Mouse (Mus musculus) naive thymus-derived CD4-positive, alpha-beta T cell, adult 2 months (primary cell): ENCODE measurements around the gene Gatd1.

Experiments
- DNase-seq: peaks from one replicate; pipeline ENCODE4 v3.0.0-alpha.2; 2011; ENCODE audit warnings: low read depth

Gene Gatd1

GRCm38 (mm10) chr7:141441460-141441859 lies 27.5 kb upstream of the Gatd1 start:
- no peak for DNase-seq

- DNase-seq = peak; percentile 74
These were observed 26.7 kb upstream of the Gatd1 start for GRCm38 (mm10) chr7:141440613-141441012.

- DNase-seq = no peak
These were observed 25.9 kb upstream of the Gatd1 start for GRCm38 (mm10) chr7:141439811-141440210.

- DNase-seq = no peak
These were observed 25.3 kb upstream of the Gatd1 start for GRCm38 (mm10) chr7:141439140-141439679.

- DNase-seq = no peak
These were observed 24.4 kb upstream of the Gatd1 start for GRCm38 (mm10) chr7:141438201-141438968.

- peak; percentile 87 for DNase-seq
These were observed 23.5 kb upstream of the Gatd1 start, which contains the start of gene Slc25a22 for GRCm38 (mm10) chr7:141437178-141438120. Gene Slc25a22 (minus strand): TSS chr7:141437892.

- DNase-seq = no peak
These were observed 22.6 kb upstream of the Gatd1 start for GRCm38 (mm10) chr7:141436523-141436892.

- no peak for DNase-seq
These were observed 22.1 kb upstream of the Gatd1 start for GRCm38 (mm10) chr7:141435856-141436522.

GRCm38 (mm10) chr7:141435129-141435855 lies 21.4 kb upstream of the Gatd1 start:
- peak; percentile 80 for DNase-seq

GRCm38 (mm10) chr7:141434464-141434863 lies 20.5 kb upstream of the Gatd1 start:
- peak; percentile 53 for DNase-seq

GRCm38 (mm10) chr7:141433517-141434400 lies 19.8 kb upstream of the Gatd1 start:
- DNase-seq = no peak

GRCm38 (mm10) chr7:141432741-141433516 lies 19.0 kb upstream of the Gatd1 start:
- DNase-seq = no peak

- no peak for DNase-seq
These were observed 18.3 kb upstream of the Gatd1 start for GRCm38 (mm10) chr7:141432186-141432611.

- no peak for DNase-seq
These were observed 17.7 kb upstream of the Gatd1 start for GRCm38 (mm10) chr7:141431434-141432185.

- DNase-seq = no peak
These were observed 16.8 kb upstream of the Gatd1 start for GRCm38 (mm10) chr7:141430585-141431240.

- DNase-seq = no peak
These were observed 16.1 kb upstream of the Gatd1 start for GRCm38 (mm10) chr7:141429840-141430584.

GRCm38 (mm10) chr7:141429310-141429709 lies 15.4 kb upstream of the Gatd1 start, which contains the start of gene Cend1:
Gene Cend1 (minus strand): TSS chr7:141429491.
- no peak for DNase-seq
